Mouse (Mus musculus): ENCODE measurements around the gene Oxct2b. TPM values are rescaled to one million over a fixed set of nuclear protein-coding genes. Genes with fewer than 3 reads are reported as not detected.

The Oxct2b gene
- total RNA-seq (2012; rRNA removed) (not detected in 2 replicates), polyA plus RNA-seq (2012; ENCODE audit: insufficient read depth in 1 of 2, insufficient read length in 2 of 2, low read depth in 1 of 2, low replicate concordance in 2 of 2, missing spikeins in 1 of 2) (not detected)

DNA sequence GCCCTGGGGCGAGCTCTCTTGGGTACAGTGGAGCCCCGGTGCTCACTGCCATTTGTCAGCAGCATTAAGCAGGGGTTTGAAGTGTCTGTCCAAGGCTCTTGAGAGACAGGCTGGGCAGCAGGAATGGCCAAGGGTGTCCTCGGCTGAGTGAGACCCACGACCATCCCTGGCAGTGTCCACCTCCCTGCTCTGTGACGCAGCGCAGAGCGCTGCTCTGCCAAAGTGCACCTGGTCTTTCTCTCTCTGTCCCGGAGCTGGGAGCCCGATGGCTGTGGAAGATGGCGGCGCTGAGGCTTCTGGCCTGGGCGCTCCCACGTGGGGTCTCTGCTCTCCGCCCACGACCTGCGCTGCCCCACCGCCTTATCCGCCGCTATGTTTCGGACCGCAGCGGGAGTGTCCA is at the start of gene Oxct2b:
TSS of gene Oxct2b (plus strand) at position 256 of the 400 bp plus-strand sequence.
- Histone ChIP-seq H3K4me3 (ENCODE audit: control insufficient read depth in 1 of 2, insufficient read depth in 1 of 2, low read depth in 2 of 2, low read length in 2 of 2) (no peak within 1 kb of the TSS), H3K9ac (ENCODE audit: control insufficient read depth, low read depth, low read length, poor library complexity, severe bottlenecking) (no peak within 1 kb of the TSS), H3K79me2 (ENCODE audit: control insufficient read depth, insufficient read depth, low read length, poor library complexity) (no peaks in the 10 kb centered on the region), H3K4me1 (ENCODE audit: control insufficient read depth in 1 of 2, insufficient read depth in 2 of 2, low read length in 2 of 2) (no peaks in the 10 kb centered on the region), H3K27ac (ENCODE audit: control insufficient read depth, low read depth, low read length) (no peak within 1 kb of the TSS), H3K9me3 (replicated peaks; ENCODE audit: insufficient read depth, low read length) (no peaks in the 10 kb centered on the region), H3K27me3 (ENCODE audit: control insufficient read depth in 1 of 2, insufficient read depth in 2 of 2, low read length in 2 of 2) (no peaks in the 10 kb centered on the region), H3K36me3 (ENCODE audit: control insufficient read depth in 1 of 2, insufficient read depth in 2 of 2, low read length in 2 of 2) (no peaks in the 10 kb centered on the region)
- DNase-seq (ENCODE audit: low read depth, low spot score): no peak
- TF ChIP-seq NELFE (IDR thresholded peaks at IDR 0.05; ENCODE audit: low read depth, low read length): no peak
- no peak for TF ChIP-seq ZC3H11A (IDR thresholded peaks at IDR 0.05; ENCODE audit: low read depth, low read length)
- TF ChIP-seq UBTF (IDR thresholded peaks at IDR 0.05; ENCODE audit: borderline replicate concordance, insufficient read depth, low read depth, low read length): no peak
- no peak for TF ChIP-seq EP300 (IDR thresholded peaks at IDR 0.05; ENCODE audit: low read depth in 1 of 2, low read length in 2 of 2)
- TF ChIP-seq MYC (IDR thresholded peaks at IDR 0.05; ENCODE audit: low read depth, low read length): no peak
- TF ChIP-seq MAX (IDR thresholded peaks at IDR 0.05; ENCODE audit: low read length): no peak
- no peak for TF ChIP-seq POLR2AphosphoS2 (IDR thresholded peaks at IDR 0.05; ENCODE audit: low read length)
- TF ChIP-seq CTCF (IDR thresholded peaks at IDR 0.05 in 2 of 3, conservative IDR thresholded peaks at IDR 0.05 in 1 of 3; ENCODE audit: control insufficient read depth in 1 of 3, insufficient read depth in 1 of 3, low read depth in 2 of 3, low read length in 3 of 3, poor library complexity in 1 of 3, severe bottlenecking in 1 of 3): no peak
- no peak for TF ChIP-seq MYB (IDR thresholded peaks at IDR 0.05; ENCODE audit: low read depth, low read length)
- no peak for TF ChIP-seq RAD21 (IDR thresholded peaks at IDR 0.05; ENCODE audit: low read depth, low read length)
- no peak for TF ChIP-seq TCF12 (IDR thresholded peaks at IDR 0.05; ENCODE audit: low read depth, low read length)
- TF ChIP-seq E2F4 (IDR thresholded peaks at IDR 0.05; ENCODE audit: borderline replicate concordance, low read depth, low read length): no peak
- no peak for TF ChIP-seq GABPA (IDR thresholded peaks at IDR 0.05; ENCODE audit: low read depth, low read length)
- no peak for TF ChIP-seq ZNF384 (IDR thresholded peaks at IDR 0.05; ENCODE audit: low read depth, low read length)
- no peak for TF ChIP-seq CHD2 (IDR thresholded peaks at IDR 0.05; ENCODE audit: low read length)
- TF ChIP-seq POLR2AphosphoS5 (IDR thresholded peaks at IDR 0.05; ENCODE audit: borderline replicate concordance, low read depth, low read length): no peak
- no peak for TF ChIP-seq ZMIZ1 (IDR thresholded peaks at IDR 0.05; ENCODE audit: low read depth, low read length)
- TF ChIP-seq CHD1 (IDR thresholded peaks at IDR 0.05; ENCODE audit: low read depth, low read length): no peak
- no peak for TF ChIP-seq USF2 (IDR thresholded peaks at IDR 0.05; ENCODE audit: borderline replicate concordance in 1 of 2, insufficient read depth in 1 of 2, low read depth in 1 of 2, low read length in 2 of 2)
- no peak for TF ChIP-seq RCOR1 (IDR thresholded peaks at IDR 0.05; ENCODE audit: low read depth, low read length)

DNA sequence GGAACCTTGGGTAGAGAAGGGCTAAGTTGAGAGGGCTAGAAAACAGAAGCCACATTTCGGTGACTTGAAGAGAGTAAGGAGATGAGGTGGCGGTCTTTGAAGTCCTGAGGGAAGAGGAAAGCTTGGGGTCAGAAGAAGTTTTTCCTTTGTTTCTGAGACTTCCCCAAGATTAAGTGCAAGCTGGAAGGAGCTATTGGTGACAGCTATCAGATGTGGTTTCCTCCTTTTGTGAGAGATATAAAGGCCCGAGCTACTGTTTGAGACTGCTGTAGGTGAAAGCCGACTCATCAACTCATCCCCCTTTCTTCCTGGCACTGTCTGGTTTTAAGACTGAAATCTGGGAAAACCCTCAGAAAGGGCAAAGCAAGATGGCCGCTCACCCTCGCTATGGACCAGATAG is 47.4 kb upstream of the Oxct2b start:
- H3K9me3 ChIP-seq (replicated peaks; ENCODE audit: insufficient read depth, low read length): no peaks in the 10 kb centered on the region
- peaks cover 12 to 21% of the 10 kb centered on the region in 2 experiments for H3K4me1 ChIP-seq (ENCODE audit: control insufficient read depth in 1 of 2, insufficient read depth in 2 of 2, low read length in 2 of 2)
- H3K36me3 ChIP-seq (ENCODE audit: control insufficient read depth in 1 of 2, insufficient read depth in 2 of 2, low read length in 2 of 2): peaks cover 0 to 10% of the 10 kb centered on the region in 2 experiments; a peak in 2 of 4 replicates
- no peaks in the 10 kb centered on the region for H3K79me2 ChIP-seq (ENCODE audit: control insufficient read depth, insufficient read depth, low read length, poor library complexity)
- H3K27ac ChIP-seq (ENCODE audit: control insufficient read depth, low read depth, low read length): peak overlapping the region; percentile 12; the same call in 1 of the 2 replicates
- peak overlapping the region; percentile 11; the same call in 1 of the 2 replicates for H3K9ac ChIP-seq (ENCODE audit: control insufficient read depth, low read depth, low read length, poor library complexity, severe bottlenecking)
- H3K27me3 ChIP-seq (ENCODE audit: control insufficient read depth in 1 of 2, insufficient read depth in 2 of 2, low read length in 2 of 2): no peaks in the 10 kb centered on the region
- H3K4me3 ChIP-seq (ENCODE audit: control insufficient read depth in 1 of 2, insufficient read depth in 1 of 2, low read depth in 2 of 2, low read length in 2 of 2): peak overlapping the region; percentile 8 to 55; a peak in 3 of 4 replicates
- DNase-seq (ENCODE audit: low read depth, low spot score): peak; percentile 34
- TF ChIP-seq ELF1 (IDR thresholded peaks at IDR 0.05; ENCODE audit: low read depth, low read length): 0 out of 2 replicates have a peak, but pooled peaks have one; percentile 18
- no peak for TF ChIP-seq POLR2AphosphoS5 (IDR thresholded peaks at IDR 0.05; ENCODE audit: borderline replicate concordance, low read depth, low read length)
- TF ChIP-seq TCF12 (IDR thresholded peaks at IDR 0.05; ENCODE audit: low read depth, low read length): peak; percentile 25; the same call in 1 of the 2 replicates
- TF ChIP-seq SIN3A (IDR thresholded peaks at IDR 0.05; ENCODE audit: low read length): no peak
- TF ChIP-seq ZC3H11A (IDR thresholded peaks at IDR 0.05; ENCODE audit: low read depth, low read length): no peak
- TF ChIP-seq RCOR1 (IDR thresholded peaks at IDR 0.05; ENCODE audit: low read depth, low read length): peak; percentile 51
- TF ChIP-seq GATA1 (IDR thresholded peaks at IDR 0.05; ENCODE audit: low read depth, low read length): peak; percentile 60
- TF ChIP-seq EP300 (IDR thresholded peaks at IDR 0.05; ENCODE audit: low read depth in 1 of 2, low read length in 2 of 2): peak; percentile 13 to 55; a peak in 2 of 4 replicates

All from MEL (cell line).